Mouse (Mus musculus) erythroblast, embryonic 14.5 days (primary cell): ENCODE results near the gene Polr3g.

ENCODE experiments used
- GATA1 ChIP-seq: IDR thresholded peaks from 2 replicates; pipeline ENCODE4 v1.6.1; 2012; ENCODE audit warnings: low read length, inconsistent platforms, mixed read lengths
- TAL1 ChIP-seq: IDR thresholded peaks from 3 replicates; pipeline ENCODE4 v1.6.1; 2012; ENCODE audit warnings: low read length, inconsistent platforms, mixed read lengths

GRCm38 (mm10) chr13:81657008-81657350 is 53.8 kb downstream of the Polr3g start:
- TF ChIP-seq TAL1 (no peak), GATA1 (no peak)
